Comparison of ENCODE assay signal across 13 mouse cellular contexts in the genomic region with DNA sequence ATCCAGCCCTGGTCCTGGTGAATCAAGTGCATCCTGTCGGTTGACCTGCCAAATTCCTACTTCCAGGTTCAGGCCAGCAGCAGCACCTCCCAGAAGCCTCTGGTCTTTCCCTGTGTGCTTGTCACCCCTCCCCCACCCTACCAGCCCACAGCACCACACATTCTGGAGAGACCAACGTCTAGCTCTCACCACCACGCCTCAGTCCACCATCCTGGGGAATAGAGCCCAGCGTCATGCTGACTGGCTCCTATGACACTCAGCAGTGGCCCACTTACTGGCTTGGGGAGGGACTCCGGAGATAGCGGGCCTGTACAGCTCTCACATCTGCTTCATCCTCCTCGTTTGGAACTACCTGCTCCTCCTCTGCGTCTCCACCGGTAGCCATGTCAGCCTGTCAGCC. TPM values are rescaled to one million over a fixed set of nuclear protein-coding genes. Genes with fewer than 3 reads are reported as not detected.
DNase-seq lines count a peak whose midpoint lies in the region; ATAC-seq lines count a peak whose summit lies in the region.
"Had no signal": no experiment of that assay in that cellular context is flagged by ENCODE, and none has a peak within 500 bp of the region (broad histone marks: within the 10 kb centered on the region; RNA-seq: fewer than 3 reads in every experiment).

No protein-coding gene starts in this region.

- H3K4me3 ChIP-seq in neural tube, embryonic 13.5 days: no peak overlapping the region

- no peak overlapping the region for H3K9ac ChIP-seq in neural tube, embryonic 13.5 days

- intact Hi-C loops in gastrocnemius, postnatal 14 days (cut with DNase I; ENCODE audit: low total_unique reads): no loop called here
- intact Hi-C loops in left cerebral cortex, postnatal 10 days (cut with DNase I): no loop called here

- H3K36me3 ChIP-seq in neural tube, embryonic 13.5 days: no peaks in the 10 kb centered on the region

- DNase-seq in neural tube, embryonic 10.5 days (ENCODE audit: extremely low spot score, low spot score): no peak
- DNase-seq in gastrocnemius, postnatal 14 days: peak; percentile 38
- peak; percentile 59 for DNase-seq in heart, postnatal 4 days
- DNase-seq in left cerebral cortex, postnatal 10 days (ENCODE audit: extremely low spot score in 1 of 2, low spot score in 2 of 2): no peak
- DNase-seq in cerebellum, adult 11-12 months: no peak
- DNase-seq: adrenal gland, postnatal 14 days; cerebellum, adult 9-10 months; kidney, adult 8-10 months had no signal

- H3K9me3 ChIP-seq in neural tube, embryonic 13.5 days: no peaks in the 10 kb centered on the region

- H3K27me3 ChIP-seq in neural tube, embryonic 13.5 days: no peaks in the 10 kb centered on the region

- WGBS in neural tube, embryonic 13.5 days: 76% methylated on average over 9 of the region's 9 CpGs

- no peak for ATAC-seq in neural tube, embryonic 13.5 days (ENCODE audit: low read depth)
- no peak for ATAC-seq in CD4-positive, CD25-positive, alpha-beta regulatory T cell, adult 4 months

- H3K27ac ChIP-seq in neural tube, embryonic 13.5 days (replicated peaks): no peak overlapping the region

- H3K4me2 ChIP-seq in neural tube, embryonic 13.5 days: peak overlapping the region; percentile 22; the same call in 1 of the 2 replicates

- peaks cover 3% of the 10 kb centered on the region; the same call in 1 of the 2 replicates for H3K4me1 ChIP-seq in neural tube, embryonic 13.5 days (replicated peaks)

RNA-seq across cellular contexts. Expression of gene Dusp27, which starts 0.9 kb away (rescaled TPM):
- 1.6 and 2.3 TPM in 2 replicates for polyA plus RNA-seq in neural tube, embryonic 13.5 days (2015; fragmentation: Nextera tagmentation; extraction: Ambion mirVana)
- 100 to 1,000 TPM in 1 of 2 experiments, 10 to 100 TPM in 1; 92.2 to 121 TPM for total RNA-seq in gastrocnemius, postnatal 14 days (2021)
- 10 to 100 TPM; 60.0 to 68.2 TPM for total RNA-seq in heart, postnatal 4 days (2021)
- under 1 TPM; 0.45 to 0.54 TPM for total RNA-seq in left cerebral cortex, postnatal 10 days (2021)
- polyA plus RNA-seq in CD4-positive, CD25-positive, alpha-beta regulatory T cell, adult 4 months (2017; shearing (Covaris generic)): not detected
- total RNA-seq: MEL had no signal

RNA-seq across cellular contexts. Expression of gene Gpa33, which starts 3.2 kb away (rescaled TPM):
- polyA plus RNA-seq in neural tube, embryonic 13.5 days (2015; fragmentation: Nextera tagmentation; extraction: Ambion mirVana): not detected in 2 replicates
- total RNA-seq in gastrocnemius, postnatal 14 days (2021): not detected
- total RNA-seq in heart, postnatal 4 days (2021): not detected
- total RNA-seq in left cerebral cortex, postnatal 10 days (2021): not detected
- not detected for polyA plus RNA-seq in CD4-positive, CD25-positive, alpha-beta regulatory T cell, adult 4 months (2017; shearing (Covaris generic))
- total RNA-seq: adrenal gland, postnatal 14 days; gastrocnemius, adult 8-10 months; left cerebral cortex, postnatal 36 days; MEL had no signal

Comparison
In these comparisons a context has a peak if more than half of its experiments do, and no peak if none do; other contexts are left out.
1. DNase-seq: peak in gastrocnemius, postnatal 14 days (single experiment) and heart, postnatal 4 days (single experiment); none in neural tube, embryonic 10.5 days (single experiment), left cerebral cortex, postnatal 10 days (0 of 2) and cerebellum, adult 11-12 months (single experiment).
2. RNA of gene Dusp27, which starts 0.9 kb away (total RNA-seq): 92.2 to 121 TPM in gastrocnemius, postnatal 14 days and 60.0 to 68.2 TPM in heart, postnatal 4 days; 0.45 to 0.54 TPM in left cerebral cortex, postnatal 10 days; every median in the first group is over 10 times any median in the second.